Mouse (Mus musculus) neural tube, embryonic 11.5 days (tissue): ENCODE results near the gene Smap1. TPM values are rescaled to one million over a fixed set of nuclear protein-coding genes. Genes with fewer than 3 reads are reported as not detected.

ENCODE experiments used
- ATAC-seq: fragments of 200-750 bp; cut with Nextera tagmentation; 2 replicates; pipeline ENCODE4 v1.8.0; 2017; ENCODE audit warnings: moderate number of reproducible peaks, mild to moderate bottlenecking, moderate TSS enrichment, moderate library complexity; ENCODE audit not compliant: insufficient read depth, low FRiP score, low TSS enrichment
- DNase-seq: peaks from one replicate; pipeline ENCODE4 v3.0.0-alpha.2; 2015; ENCODE audit warnings: low spot score
- H3K27ac ChIP-seq: fragments of 300-500 bp; sonication (generic); 2 replicates; pipeline ENCODE4 v1.5.1; 2014; ENCODE audit warnings: low read depth, mild to moderate bottlenecking, low read length
- H3K27me3 ChIP-seq: fragments of 300-500 bp; sonication (generic); 2 replicates; pipeline ENCODE4 v1.6.1; 2014; ENCODE audit warnings: mild to moderate bottlenecking, low read length, mixed read lengths; ENCODE audit not compliant: control insufficient read depth, insufficient read depth
- H3K36me3 ChIP-seq: fragments of 300-500 bp; sonication (generic); 2 replicates; pipeline ENCODE4 v1.6.1; 2014; ENCODE audit warnings: mild to moderate bottlenecking, low read length, moderate library complexity, mixed read lengths; ENCODE audit not compliant: control insufficient read depth, insufficient read depth
- H3K4me1 ChIP-seq: fragments of 300-500 bp; sonication (generic); 2 replicates; pipeline ENCODE4 v1.6.1; 2014; ENCODE audit warnings: low read length, mixed read lengths; ENCODE audit not compliant: control insufficient read depth, insufficient read depth
- H3K4me2 ChIP-seq: fragments of 300-500 bp; sonication (generic); 2 replicates; pipeline ENCODE4 v1.6.1; 2014; ENCODE audit warnings: low read depth, mild to moderate bottlenecking, moderate library complexity
- H3K4me3 ChIP-seq: fragments of 300-500 bp; sonication (generic); 2 replicates; pipeline ENCODE4 v1.5.1; 2014; ENCODE audit warnings: low read depth, low read length
- H3K9ac ChIP-seq: fragments of 300-500 bp; sonication (generic); 2 replicates; pipeline ENCODE4 v1.6.1; 2014; ENCODE audit warnings: mild to moderate bottlenecking, low read length
- H3K9me3 ChIP-seq: fragments of 300-500 bp; sonication (generic); 2 replicates; pipeline ENCODE4 v1.6.1; 2016; ENCODE audit warnings: low read length; ENCODE audit not compliant: control insufficient read depth
- WGBS: fragments of 180-500 bp; shearing (Covaris S2); extraction: QIAGEN DNeasy Blood & Tissue Kit; methylation state at CpG from one replicate; pipeline ENCODE4 v1.1.7; 2014; 5-methylcytosine and 5-hydroxymethylcytosine counted together
- polyA plus RNA-seq: library from polyadenylated mRNA; unstranded; fragments of >200 nt; fragmentation: Nextera tagmentation; extraction: Ambion mirVana; gene quantifications from 2 replicates; pipeline ENCODE4 v1.2.1, GENCODE M21; 2014

The Smap1 gene
- polyA plus RNA-seq, 1 experiment from 2014 or later, result 64.6 TPM

- Histone ChIP-seq H3K36me3 (no peaks in the 10 kb centered on the region), H3K27me3 (no peaks in the 10 kb centered on the region), H3K4me3 (no peak overlapping the region), H3K9me3 (no peaks in the 10 kb centered on the region), H3K4me1 (no peaks in the 10 kb centered on the region), H3K9ac (no peak overlapping the region), H3K4me2 (no peak overlapping the region), H3K27ac (no peak overlapping the region)
- no peak for DNase-seq
- 88% methylated on average over 3 of the region's 3 CpGs for WGBS
- ATAC-seq, result no peak
These were observed 6.3 kb upstream of the Smap1 start for GRCm38 (mm10) chr1:23928371-23928770.

GRCm38 (mm10) chr1:23923779-23924708, 1.9 kb upstream of the Smap1 start:
- Histone ChIP-seq H3K4me1 (peaks cover 3% of the 10 kb centered on the region; the same call in 1 of the 2 replicates), H3K9me3 (no peaks in the 10 kb centered on the region), H3K4me3 (no peak overlapping the region), H3K27ac (no peak overlapping the region), H3K27me3 (no peaks in the 10 kb centered on the region), H3K9ac (no peak overlapping the region), H3K4me2 (no peak overlapping the region), H3K36me3 (no peaks in the 10 kb centered on the region)
- 77% methylated on average over 7 of the region's 7 CpGs for WGBS
- no peak for ATAC-seq
- no peak for DNase-seq

- no peaks in the 10 kb centered on the region for H3K27me3 ChIP-seq
- no peaks in the 10 kb centered on the region for H3K9me3 ChIP-seq
- H3K4me3 ChIP-seq, result peak overlapping the region; percentile 91
- H3K4me2 ChIP-seq, result peak overlapping the region; percentile 65
- H3K27ac ChIP-seq, result no peak overlapping the region
- H3K9ac ChIP-seq, result peak overlapping the region; percentile 94; the same call in 1 of the 2 replicates
- H3K36me3 ChIP-seq, result no peaks in the 10 kb centered on the region
- DNase-seq, result no peak
- peaks cover 3% of the 10 kb centered on the region; the same call in 1 of the 2 replicates for H3K4me1 ChIP-seq
- WGBS, result 29% methylated on average over 9 of the region's 9 CpGs
- ATAC-seq, result no peak
These were observed 390 bp upstream of the Smap1 start for GRCm38 (mm10) chr1:23922530-23922884.

GRCm38 (mm10) chr1:23920275-23920674, 1.8 kb downstream of the Smap1 start:
- no peaks in the 10 kb centered on the region for H3K27me3 ChIP-seq
- H3K4me1 ChIP-seq, result peaks cover 3% of the 10 kb centered on the region; the same call in 1 of the 2 replicates
- no peak overlapping the region for H3K9ac ChIP-seq
- WGBS, result 34% methylated on average over 2 of the region's 2 CpGs
- no peak for ATAC-seq
- H3K4me3 ChIP-seq, result no peak overlapping the region
- no peak overlapping the region for H3K27ac ChIP-seq
- no peaks in the 10 kb centered on the region for H3K9me3 ChIP-seq
- no peak for DNase-seq
- no peak overlapping the region for H3K4me2 ChIP-seq
- H3K36me3 ChIP-seq, result no peaks in the 10 kb centered on the region

- peaks cover 3% of the 10 kb centered on the region; the same call in 1 of the 2 replicates for H3K4me1 ChIP-seq
- H3K4me2 ChIP-seq, result no peak overlapping the region
- no peaks in the 10 kb centered on the region for H3K27me3 ChIP-seq
- 88% methylated on average over 4 of the region's 4 CpGs for WGBS
- no peak overlapping the region for H3K9ac ChIP-seq
- H3K4me3 ChIP-seq, result no peak overlapping the region
- no peaks in the 10 kb centered on the region for H3K36me3 ChIP-seq
- DNase-seq, result no peak
- no peaks in the 10 kb centered on the region for H3K9me3 ChIP-seq
- no peak for ATAC-seq
- H3K27ac ChIP-seq, result no peak overlapping the region
These were observed 3.0 kb downstream of the Smap1 start for GRCm38 (mm10) chr1:23919086-23919485.

GRCm38 (mm10) chr1:23915483-23915882, 6.6 kb downstream of the Smap1 start:
- no peak overlapping the region for H3K4me2 ChIP-seq

DNA sequence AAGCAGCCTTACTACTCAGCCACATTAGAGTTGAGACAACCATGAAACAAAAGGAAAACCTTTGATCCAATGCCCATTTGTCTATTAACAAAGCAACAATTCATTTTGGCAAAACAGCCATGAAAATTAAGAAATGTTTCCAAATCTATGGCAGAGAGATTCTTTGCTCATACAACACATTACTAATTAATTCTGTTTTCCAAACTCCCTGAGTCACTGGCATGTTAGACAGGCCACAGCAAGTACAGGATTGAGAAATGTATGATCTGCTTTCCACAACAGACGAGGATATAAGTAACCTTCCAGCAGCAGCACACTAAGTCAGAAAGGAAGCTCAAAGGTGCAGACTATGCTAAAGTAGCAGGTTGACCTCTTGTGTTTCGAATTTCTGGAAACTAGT, 9.1 kb downstream of the Smap1 start:
- Histone ChIP-seq H3K4me3 (no peak overlapping the region), H3K27me3 (no peaks in the 10 kb centered on the region), H3K9me3 (no peaks in the 10 kb centered on the region), H3K27ac (no peak overlapping the region), H3K4me1 (no peaks in the 10 kb centered on the region), H3K9ac (no peak overlapping the region), H3K36me3 (no peaks in the 10 kb centered on the region), H3K4me2 (no peak overlapping the region)
- WGBS, result 79% methylated on average over 2 of the region's 2 CpGs
- DNase-seq, result no peak
- no peak for ATAC-seq

More at GRCm38 (mm10) chr1:23915483-23915882, 6.6 kb downstream of the Smap1 start:
- Histone ChIP-seq H3K4me1 (no peaks in the 10 kb centered on the region), H3K4me3 (no peak overlapping the region), H3K27ac (no peak overlapping the region), H3K36me3 (no peaks in the 10 kb centered on the region), H3K27me3 (no peaks in the 10 kb centered on the region), H3K9ac (no peak overlapping the region), H3K9me3 (no peaks in the 10 kb centered on the region)
- 94% methylated on average over 4 of the region's 4 CpGs for WGBS
- DNase-seq (no peak), ATAC-seq (no peak)

GRCm38 (mm10) chr1:23906082-23906481, 16.0 kb downstream of the Smap1 start:
- Histone ChIP-seq H3K36me3 (no peaks in the 10 kb centered on the region), H3K4me3 (no peak overlapping the region), H3K9me3 (no peaks in the 10 kb centered on the region), H3K4me2 (no peak overlapping the region), H3K9ac (no peak overlapping the region), H3K4me1 (no peaks in the 10 kb centered on the region), H3K27me3 (no peaks in the 10 kb centered on the region), H3K27ac (no peak overlapping the region)
- no peak for DNase-seq
- ATAC-seq, result no peak

DNA sequence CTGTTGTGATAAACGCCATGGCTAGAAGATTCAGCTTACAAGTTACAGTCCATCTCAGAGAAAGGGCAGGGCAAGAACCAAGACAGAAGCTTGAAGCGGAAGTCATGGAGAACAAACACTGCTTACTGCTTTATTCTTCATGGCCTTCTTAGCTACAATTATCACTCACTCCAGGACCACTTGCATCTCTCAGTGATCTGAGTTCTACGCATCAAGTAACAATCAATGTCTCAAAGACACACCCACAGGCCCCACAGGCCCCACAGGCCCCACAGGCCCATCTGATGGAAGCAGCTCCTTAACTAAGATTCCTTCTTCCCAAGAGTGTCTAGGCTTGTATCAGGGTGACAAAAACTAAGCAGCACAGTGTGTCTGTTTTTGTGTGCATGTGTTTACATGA, 18.8 kb downstream of the Smap1 start:
- Histone ChIP-seq H3K36me3 (no peaks in the 10 kb centered on the region), H3K9ac (no peak overlapping the region), H3K4me3 (no peak overlapping the region), H3K27ac (no peak overlapping the region), H3K9me3 (no peaks in the 10 kb centered on the region), H3K27me3 (no peaks in the 10 kb centered on the region), H3K4me2 (no peak overlapping the region), H3K4me1 (no peaks in the 10 kb centered on the region)
- DNase-seq (no peak), ATAC-seq (no peak)
- 87% methylated on average over 3 of the region's 3 CpGs for WGBS
